Mouse (Mus musculus) left cerebral cortex, postnatal 4 days (tissue): ENCODE data around the gene Mef2d. TPM values are rescaled to one million over a fixed set of nuclear protein-coding genes. Genes with fewer than 3 reads are reported as not detected.

Experiments used
- DNase-seq: peaks from one replicate; pipeline ENCODE4 v3.0.0-alpha.2; 2022
- intact Hi-C: fragments of 180-260 bp; cut with DNase I; formaldehyde crosslinking; loops from one replicate; pipeline ENCODE4 v1.15.1; 2025
- total RNA-seq, 2 experiments: library from RNA; stranded (reverse); gene quantifications; 2 replicates each; pipeline ENCODE4 v1.2.3; 2021

Gene Mef2d
- total RNA-seq, 2 experiments from 2014 or later: 113 to 121 TPM

GRCm38 (mm10) chr3:88136945-88137494, 5.2 kb upstream of the Mef2d start:
- DNase-seq: no peak
- intact Hi-C loops: loop anchor here (10.0 kb wide), 1 partner anchor 52 kb away; the partner anchor contains the start of gene Iqgap3

GRCm38 (mm10) chr3:88137821-88138220, 4.4 kb upstream of the Mef2d start:
- intact Hi-C loops: loop anchor here (10.0 kb wide), 1 partner anchor 53 kb away; the partner anchor contains the start of gene Iqgap3

GRCm38 (mm10) chr3:88138336-88139242, 3.6 kb upstream of the Mef2d start:
- intact Hi-C loops: loop anchor here (10.0 kb wide), 1 partner anchor 54 kb away; the partner anchor contains the start of gene Iqgap3

More at GRCm38 (mm10) chr3:88137821-88138220, 4.4 kb upstream of the Mef2d start:
- no peak for DNase-seq

GRCm38 (mm10) chr3:88139243-88140177, 2.7 kb upstream of the Mef2d start:
- DNase-seq: peak; percentile 68
- intact Hi-C loops: loop anchor here (10.0 kb wide), 1 partner anchor 55 kb away; the partner anchor contains the start of gene Iqgap3

More at GRCm38 (mm10) chr3:88138336-88139242, 3.6 kb upstream of the Mef2d start:
- DNase-seq: peak; percentile 93

- intact Hi-C loops: no loop called here
- no peak for DNase-seq
These were observed 1.8 kb upstream of the Mef2d start for GRCm38 (mm10) chr3:88140178-88140902.

GRCm38 (mm10) chr3:88140903-88141430, 1.2 kb upstream of the Mef2d start:
- no peak for DNase-seq
- intact Hi-C loops: no loop called here

GRCm38 (mm10) chr3:88141439-88141786, 759 bp upstream of the Mef2d start:
- intact Hi-C loops: no loop called here
- DNase-seq: no peak

- peak; percentile 68 for DNase-seq
- intact Hi-C loops: no loop called here
These were observed 359 bp downstream of the Mef2d start for GRCm38 (mm10) chr3:88142546-88142915.

- peak; percentile 61 for DNase-seq
- intact Hi-C loops: no loop called here
These were observed 972 bp downstream of the Mef2d start for GRCm38 (mm10) chr3:88142916-88143771.

GRCm38 (mm10) chr3:88143961-88144486, 1.9 kb downstream of the Mef2d start:
- intact Hi-C loops: no loop called here
- DNase-seq: peak; percentile 50

GRCm38 (mm10) chr3:88144648-88145410, 2.7 kb downstream of the Mef2d start:
- intact Hi-C loops: no loop called here
- no peak for DNase-seq

GRCm38 (mm10) chr3:88145411-88145782, 3.2 kb downstream of the Mef2d start:
- no peak for DNase-seq
- intact Hi-C loops: no loop called here

GRCm38 (mm10) chr3:88145952-88146351, 3.8 kb downstream of the Mef2d start:
- no peak for DNase-seq

GRCm38 (mm10) chr3:88146376-88147112, 4.4 kb downstream of the Mef2d start:
- intact Hi-C loops: no loop called here
- no peak for DNase-seq

More at GRCm38 (mm10) chr3:88145952-88146351, 3.8 kb downstream of the Mef2d start:
- intact Hi-C loops: no loop called here

- intact Hi-C loops: no loop called here
- DNase-seq: no peak
These were observed 5.3 kb downstream of the Mef2d start for GRCm38 (mm10) chr3:88147444-88147843.

GRCm38 (mm10) chr3:88147866-88148265, 5.7 kb downstream of the Mef2d start:
- no peak for DNase-seq
- intact Hi-C loops: no loop called here

GRCm38 (mm10) chr3:88148354-88148753, 6.2 kb downstream of the Mef2d start:
- intact Hi-C loops: no loop called here
- DNase-seq: no peak
